Mouse (Mus musculus) ovary, postnatal 10 days (tissue): Measurements from ENCODE around the gene Cox6a1.
"Not testable (repeated sequence)": the region's sequence is repeated elsewhere in the genome, so short reads cannot be mapped to it uniquely, and the experiment has no call there.

Experiments used
- DNase-seq: peaks from one replicate; pipeline ENCODE4 v3.0.0; 2022; ENCODE audit warnings: low spot score

The Cox6a1 gene

DNA sequence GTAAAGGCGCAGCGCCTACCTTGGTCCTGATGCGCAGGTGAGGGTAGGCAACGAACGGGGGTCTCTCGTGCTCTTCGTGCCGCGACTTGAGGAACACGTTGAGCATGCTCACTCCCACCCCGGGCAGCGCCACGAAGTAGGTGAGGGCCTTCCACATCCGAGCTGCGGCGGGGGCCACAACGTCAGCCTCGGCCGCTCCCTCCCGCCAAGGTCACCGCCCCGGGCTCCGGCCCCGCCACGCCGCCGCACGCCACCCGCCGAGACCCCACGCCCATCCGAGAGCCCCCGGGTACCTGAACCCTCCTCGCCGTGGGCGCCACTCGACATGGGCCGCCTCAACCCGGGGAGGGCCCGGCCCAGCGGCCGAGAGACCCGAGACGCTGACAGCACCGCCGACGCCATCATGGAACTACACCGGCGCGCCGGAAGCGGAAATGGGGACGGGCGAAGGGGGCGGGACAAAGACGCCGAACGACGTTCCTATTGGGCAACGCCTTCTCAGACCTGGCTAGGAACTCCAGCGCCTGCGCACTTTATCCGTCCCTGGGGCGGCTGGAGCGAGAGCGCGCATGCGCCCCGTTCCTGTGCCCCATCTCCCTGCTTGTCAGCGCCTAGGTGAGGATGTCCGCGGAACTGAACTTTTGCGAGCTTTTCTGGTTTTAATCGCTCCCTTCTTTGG, at the start of gene Cox6a1:
Gene Cox6a1, minus strand, starts transcription at position 436 of the 679 bp plus-strand sequence.
- DNase-seq = peak; percentile 93

DNA sequence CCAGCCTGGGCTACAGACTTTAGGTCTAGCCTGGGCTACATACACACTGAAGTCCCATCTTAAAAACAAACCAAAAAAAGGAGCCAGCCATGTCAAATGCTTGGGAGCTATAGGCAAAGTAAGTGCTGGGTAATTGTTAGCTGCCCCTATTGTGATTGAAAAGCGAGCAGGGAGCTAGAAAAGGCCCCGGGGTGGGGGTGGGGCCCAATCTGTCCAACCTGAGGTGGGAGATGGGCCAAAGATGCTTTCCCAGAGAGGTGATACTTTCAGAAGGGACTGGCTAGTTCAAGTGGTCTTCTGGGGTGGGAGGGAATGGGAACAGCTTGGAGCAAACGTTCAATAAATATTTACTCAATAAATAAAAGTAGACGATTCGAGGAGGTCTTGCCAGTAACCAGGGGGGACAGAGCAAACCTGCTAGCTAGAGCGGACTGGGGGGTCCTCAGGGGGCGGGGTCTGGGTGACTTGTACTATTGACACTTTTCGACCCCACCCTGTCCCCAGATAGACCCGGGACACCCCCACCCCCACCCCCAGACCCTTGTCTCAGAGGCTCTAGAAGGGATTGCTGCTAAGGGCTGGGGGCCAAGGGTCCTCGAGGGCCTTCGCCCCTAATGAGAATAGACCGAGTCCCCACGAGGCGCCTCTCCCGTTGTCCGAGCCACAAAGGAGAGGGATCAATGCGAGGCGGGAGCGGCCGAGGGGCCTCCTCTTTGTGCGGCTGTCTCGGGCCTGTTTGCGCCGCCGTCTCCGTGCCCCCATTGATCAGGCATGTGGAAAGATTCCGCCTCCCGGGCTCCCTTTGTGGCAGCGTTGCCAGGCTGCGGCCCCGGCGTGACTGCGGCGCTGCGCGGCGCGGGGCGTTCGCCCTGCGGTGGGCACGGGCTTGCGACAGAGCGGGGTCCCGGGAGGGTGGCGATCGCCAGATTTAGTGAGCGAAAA, 49.3 kb upstream of the Cox6a1 start:
- no peak for DNase-seq

DNA sequence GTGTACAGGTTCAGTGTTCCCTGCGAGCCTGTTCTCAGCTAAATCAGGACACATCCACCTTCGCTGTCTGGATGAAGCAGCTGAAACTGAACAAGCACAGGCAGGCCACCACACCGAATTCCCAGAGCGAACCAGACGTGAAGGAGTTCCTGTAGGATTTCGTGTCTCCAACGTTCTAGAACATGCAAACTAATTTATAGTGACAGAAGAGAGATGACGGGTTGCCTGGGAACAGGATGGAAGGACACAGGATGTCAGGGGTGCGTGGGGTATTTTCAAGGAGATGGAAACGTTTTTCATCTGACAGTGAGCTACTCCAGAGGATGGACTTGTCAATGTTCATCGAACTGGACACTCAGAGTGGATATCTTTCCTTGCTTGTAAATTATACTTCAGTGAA, 47.9 kb upstream of the Cox6a1 start:
- DNase-seq = no peak

DNA sequence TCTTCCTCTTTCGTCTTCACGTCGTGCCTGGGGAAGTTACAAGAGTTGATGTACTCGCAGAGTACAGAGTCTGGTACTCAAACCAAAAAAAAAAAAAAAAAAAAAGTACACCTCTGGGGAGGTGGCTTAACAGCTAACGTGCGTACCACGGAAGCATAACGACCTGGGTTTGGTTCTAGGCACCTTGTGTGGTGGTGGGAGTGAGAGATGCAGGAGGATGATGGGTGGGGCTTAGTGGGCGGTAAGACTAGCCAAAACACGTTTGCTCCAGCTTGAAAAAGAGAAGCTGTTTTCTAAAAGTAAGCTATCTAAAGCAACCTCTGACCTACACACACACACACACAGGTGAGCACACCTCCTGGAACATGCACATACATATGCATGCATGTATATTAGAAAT, 46.1 kb upstream of the Cox6a1 start:
- DNase-seq = no peak

DNA sequence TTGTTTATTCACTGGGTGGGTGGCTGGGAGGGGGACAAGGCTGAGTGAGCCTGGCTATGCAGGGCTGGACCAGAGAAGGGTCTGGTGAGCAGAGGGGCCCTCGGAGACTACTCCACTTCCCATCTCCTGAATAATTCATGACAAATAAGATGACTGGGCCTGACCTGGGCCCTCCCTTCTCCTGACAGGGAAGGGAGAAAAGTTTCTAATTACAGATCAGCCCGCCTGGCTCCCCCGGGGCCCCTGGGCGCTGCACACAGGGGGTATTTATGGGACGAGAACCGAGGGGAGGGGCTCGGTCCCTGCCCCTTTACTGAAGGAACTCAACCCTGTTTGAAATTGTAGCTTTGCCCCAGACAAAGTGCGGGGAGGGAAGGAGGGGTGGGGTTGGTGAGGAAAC, 45.4 kb upstream of the Cox6a1 start:
- DNase-seq = no peak

DNA sequence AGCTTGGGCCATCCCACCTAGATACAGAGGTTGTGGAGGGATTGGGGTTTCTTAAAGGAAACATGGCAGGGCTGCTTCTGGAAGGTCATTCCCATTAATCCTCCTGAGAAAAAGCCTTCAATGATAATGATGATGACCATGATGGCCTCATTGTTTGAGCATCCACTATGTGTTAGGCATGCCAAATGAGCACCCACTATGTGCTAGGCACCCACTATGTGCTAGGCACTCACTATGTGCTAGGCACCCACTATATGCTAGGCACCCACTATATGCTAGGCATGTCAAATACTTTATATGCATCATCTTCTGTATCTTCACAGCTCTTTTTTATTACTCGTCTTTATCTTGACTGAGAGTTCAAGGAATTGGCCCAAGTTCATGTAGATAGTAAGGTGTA, 44.2 kb upstream of the Cox6a1 start:
- no peak for DNase-seq

DNA sequence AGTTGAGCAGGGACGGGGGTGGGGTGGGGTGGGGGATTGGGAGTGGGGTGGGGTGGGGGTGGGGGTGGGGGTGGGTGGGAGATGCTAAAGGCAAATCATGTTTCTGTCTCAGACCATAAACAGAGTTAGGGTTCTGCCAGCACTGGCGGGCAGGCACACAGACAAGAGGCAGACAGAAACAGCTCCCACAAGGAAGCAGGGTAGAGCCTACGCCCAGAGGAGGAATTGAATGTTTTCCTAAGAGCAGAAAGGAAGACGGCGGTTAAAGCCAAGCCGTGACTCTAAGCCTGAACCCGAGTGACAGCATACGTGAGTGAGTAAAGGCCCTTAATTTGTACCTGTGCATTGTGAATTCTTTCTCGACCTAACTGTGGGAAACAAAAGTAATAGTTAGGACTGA, 43.2 kb upstream of the Cox6a1 start:
- DNase-seq = no peak

DNA sequence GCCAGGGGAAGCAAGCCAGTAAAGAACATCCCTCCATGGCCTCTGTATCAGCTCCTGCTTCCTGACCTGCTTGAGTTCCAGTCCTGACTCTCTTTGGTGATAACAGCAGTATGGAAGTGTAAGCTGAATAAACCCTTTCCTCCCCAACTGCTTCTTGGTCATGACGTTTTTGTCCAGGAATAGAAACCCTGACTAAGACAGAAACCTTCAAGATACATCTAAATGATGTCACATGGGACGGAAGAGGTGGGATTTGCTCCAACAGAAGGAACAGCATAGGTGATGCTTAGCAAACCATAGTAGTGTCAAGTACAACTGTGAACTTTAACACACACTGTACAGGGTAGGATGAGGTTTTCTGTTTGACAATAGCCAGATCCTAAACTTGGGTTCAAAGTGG, 30.1 kb upstream of the Cox6a1 start:
- DNase-seq = not testable (repeated sequence)

DNA sequence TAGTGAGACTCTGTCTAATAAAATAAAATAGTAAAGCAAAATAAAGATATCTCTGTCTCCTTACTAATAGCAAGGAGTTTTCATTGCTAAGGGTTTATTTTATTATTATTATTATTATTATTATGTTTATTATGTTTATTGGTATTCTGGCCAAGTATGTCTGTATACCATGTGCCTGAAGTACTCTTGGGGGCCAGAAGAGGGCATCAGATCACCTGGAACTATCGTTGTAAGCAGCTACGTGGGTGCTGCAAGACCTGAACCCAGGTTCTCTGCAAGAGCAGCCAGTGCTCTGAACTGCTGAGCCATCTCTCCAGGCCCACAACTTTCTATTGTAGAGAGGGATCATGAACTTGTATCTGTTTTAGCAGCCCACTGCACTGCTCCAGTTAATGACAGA, 26.7 kb upstream of the Cox6a1 start:
- DNase-seq = no peak

DNA sequence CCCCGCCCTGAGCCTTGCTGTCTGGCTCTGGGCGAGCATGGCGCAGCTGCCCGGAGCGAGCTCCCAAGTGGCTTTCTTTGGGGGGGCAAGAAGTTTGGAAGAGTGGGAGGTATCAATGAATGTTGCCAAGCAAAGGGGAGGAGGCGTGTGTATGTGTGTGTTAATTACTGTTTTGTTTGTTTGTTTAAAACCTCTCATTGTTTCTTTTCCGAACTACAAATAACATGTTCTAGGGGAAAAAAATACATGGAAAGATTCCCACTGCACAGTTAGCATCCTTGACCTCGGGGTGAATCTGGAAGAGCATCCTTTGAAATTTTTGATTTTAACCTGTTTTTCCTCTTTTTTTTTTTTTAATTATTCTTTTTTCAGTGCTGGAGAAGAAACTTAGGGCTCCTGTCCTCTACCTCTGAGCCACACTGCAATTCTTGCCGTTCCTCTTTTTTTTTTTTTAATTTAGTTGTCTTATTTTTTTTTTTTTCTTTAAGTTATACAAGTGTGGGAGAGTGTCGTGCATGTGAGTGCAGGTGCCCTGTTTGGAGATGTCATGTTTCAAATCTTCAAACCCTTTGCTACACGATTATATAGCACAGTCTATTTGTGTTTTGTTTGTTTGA, 25.5 kb upstream of the Cox6a1 start:
- no peak for DNase-seq

DNA sequence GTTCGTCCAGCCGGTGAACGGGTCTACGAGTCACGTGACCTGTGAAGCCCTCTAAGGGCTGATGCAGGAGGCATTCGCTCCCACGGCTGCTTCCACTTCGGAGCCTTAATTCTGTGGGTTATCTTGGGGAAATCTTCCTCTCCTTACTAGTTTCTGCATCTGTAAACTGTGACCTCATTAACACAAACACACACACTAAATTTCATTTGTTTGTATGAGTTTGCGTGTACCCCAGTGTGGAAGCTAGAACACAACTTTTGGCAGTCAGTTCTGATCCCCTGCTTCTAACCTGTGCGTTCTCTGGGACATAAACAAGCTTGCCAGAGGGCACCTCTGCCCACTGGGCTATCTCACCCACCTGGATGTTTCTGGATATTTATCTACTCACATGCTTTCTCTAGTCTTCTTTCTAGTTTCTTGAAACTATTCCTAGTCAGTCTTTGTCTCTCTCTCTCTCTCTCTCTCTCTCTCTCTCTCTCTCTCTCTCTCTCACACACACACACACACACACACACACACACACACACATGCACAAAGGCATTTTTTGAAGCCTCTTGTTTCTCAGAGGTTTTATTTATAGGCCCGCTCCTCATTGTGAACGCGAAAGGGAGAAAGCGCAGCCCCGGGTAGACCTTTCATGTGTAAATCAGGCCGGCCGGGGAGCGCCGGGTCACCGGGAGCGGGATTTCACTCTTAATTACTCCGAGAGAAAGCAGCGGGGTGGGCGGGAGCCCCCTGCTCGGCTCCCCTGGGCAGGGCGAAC, 24.8 kb upstream of the Cox6a1 start:
- DNase-seq = no peak

DNA sequence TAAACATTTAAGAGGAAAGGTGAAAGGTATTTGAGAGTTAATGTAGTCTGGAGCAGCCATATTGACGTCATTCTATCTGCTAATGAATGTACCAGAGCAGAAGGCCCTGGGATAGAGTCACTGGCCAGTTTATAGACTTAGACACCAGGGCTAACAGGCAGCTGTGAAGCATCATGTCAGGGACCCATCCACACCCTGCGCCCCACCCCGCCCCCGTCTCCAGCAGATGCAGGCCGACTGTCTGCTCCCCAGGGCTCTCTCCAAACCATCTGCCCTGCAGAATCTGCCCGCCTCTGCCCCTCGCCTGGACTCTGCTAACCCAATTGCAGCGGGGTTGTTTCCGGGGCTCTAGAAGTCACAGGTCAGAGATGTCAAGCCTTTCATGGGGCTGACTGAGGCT, 23.0 kb upstream of the Cox6a1 start:
- DNase-seq = no peak

DNA sequence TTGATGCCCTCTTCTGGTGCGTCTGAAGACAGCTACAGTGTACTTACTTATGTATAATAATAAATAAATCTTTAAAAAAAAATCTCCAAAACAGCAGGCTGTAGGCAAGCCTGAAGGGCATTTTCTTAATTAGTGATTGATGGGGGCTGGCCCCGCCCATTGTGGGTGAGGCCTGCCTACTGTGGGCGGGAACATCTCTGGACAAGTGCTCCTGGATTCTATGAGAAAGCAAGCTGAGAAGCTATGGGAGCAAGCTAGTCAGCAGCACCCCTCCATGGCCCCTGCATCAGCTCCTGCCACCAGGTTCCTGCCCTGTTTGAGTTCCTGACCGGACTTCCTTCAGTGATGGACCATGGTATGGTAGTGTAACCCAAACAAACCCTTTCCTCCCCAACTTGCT, 16.0 kb upstream of the Cox6a1 start:
- no peak for DNase-seq

DNA sequence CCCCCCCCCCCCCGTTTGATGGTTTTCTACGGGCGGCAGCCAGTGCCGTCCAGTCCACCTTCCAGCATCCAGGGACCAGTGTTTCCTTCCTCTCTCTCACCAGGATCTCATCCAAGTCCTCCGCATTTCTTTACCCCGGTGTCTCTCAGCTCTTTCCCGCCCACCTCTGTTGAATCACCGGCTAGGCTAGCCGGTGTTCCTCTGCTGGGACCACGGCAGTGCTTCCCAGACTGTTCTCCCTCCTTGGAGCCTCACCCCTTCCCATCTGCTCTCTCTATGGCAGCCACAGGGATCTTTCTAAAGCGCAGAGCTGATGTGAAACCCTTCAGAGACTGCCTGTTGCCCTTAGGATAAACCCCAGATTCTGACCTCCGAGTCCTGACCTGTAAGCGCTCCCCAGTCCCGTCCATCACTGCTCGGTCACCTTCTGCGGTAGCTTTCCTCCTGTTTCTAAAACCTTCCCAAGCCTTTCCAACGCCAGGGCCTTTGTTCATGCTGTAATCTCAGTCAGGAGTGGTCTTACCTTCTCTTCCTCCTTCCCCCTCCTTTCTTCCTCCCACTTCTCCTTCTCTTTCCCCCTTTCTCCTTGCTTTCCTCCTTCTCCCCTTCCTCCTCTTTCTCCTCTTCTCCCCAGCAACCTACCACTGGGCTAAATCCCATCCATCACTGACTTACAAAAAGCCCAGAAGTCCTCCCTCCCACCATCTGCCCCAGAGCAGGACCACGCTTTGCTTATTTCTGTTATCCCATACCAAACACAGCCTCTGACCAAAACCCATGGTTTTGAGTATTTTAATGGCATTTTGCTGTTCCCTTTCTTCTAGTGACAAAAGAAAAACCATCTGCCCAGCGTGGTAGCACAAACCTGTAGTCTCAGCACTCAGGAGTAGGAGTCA, 14.3 kb upstream of the Cox6a1 start:
- no peak for DNase-seq

DNA sequence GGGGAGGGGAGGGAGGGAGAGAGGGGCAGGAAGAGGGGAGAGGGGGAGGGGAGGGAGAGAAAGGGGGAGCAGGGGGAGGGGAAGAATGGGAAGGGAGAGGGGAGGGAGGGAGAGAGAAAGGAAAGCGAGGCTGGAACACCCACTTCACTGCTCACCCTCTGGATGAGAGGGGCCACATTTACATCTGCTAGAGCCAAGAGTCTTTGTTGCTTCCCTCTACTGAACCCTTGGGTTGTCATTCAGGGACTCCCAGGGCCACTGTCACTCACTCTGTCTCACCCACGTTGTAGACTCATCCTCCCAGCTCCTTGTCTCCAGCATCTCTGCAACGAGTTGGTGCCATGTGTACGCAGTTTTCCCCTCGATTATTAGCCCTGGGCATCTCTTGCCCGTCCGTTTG, 13.4 kb upstream of the Cox6a1 start:
- no peak for DNase-seq

DNA sequence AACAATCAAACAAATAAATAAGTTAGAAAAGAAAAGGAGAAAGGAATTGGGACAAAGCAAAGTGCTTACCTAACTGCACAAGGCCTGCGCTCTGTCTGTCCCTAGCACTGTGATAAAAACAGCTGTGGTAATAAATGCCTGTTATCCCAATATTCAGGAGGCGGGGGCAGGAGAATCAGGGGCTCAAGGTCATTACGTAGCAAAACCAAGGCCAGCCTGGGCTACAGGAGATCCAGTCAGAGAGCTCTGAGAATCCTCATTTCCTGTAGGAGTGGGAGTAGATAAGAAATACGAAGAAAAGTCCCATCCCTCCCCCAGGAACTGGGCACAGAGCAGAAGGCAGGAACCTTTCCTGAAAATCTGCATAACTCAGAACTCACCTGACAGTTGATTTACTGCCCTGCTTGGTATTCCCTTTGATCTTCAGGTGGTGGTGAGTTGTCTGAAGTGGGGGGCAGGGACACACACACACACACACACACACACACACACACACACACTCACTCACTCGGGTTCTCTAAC, 11.1 kb upstream of the Cox6a1 start:
- no peak for DNase-seq

DNA sequence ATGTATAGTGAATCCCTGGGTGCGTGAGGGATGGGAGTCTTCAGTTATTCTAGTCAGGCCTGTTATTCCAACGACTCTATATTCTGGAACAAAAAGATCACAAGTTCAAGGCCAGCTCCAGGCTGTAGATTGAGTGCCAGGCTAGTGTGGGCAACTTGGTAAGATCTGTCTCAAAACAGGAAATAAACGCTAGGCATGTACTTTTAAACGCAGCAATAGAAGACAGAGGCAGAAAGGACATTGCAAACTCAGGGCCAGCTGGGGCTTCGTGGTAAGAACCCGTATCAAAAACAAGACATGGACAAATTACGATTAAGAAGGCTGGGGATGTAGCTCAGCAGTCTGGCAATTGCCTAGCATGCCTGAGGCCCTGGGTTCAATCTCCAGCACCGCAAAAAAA, 10.7 kb upstream of the Cox6a1 start:
- no peak for DNase-seq

DNA sequence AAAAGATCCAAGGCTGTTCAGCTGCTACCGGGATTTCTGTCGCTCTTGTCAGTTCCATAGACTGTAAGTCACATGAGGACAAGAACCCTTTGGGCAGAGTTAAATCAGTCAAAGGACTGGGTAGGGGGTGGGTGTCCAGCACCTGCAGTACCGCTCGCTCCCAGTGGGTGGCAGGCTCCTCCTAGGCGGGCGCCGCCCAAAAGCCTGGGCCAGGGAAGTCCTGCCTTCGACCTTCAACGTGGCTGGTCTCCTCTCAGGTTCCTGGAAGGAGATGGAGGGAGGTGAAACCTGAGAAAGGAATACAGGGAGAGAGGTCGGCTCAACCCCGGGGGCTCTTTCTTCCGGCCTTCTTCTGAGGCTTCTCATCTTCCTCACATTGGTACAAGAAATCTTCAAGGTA, 10.1 kb upstream of the Cox6a1 start:
- peak; percentile 90 for DNase-seq

DNA sequence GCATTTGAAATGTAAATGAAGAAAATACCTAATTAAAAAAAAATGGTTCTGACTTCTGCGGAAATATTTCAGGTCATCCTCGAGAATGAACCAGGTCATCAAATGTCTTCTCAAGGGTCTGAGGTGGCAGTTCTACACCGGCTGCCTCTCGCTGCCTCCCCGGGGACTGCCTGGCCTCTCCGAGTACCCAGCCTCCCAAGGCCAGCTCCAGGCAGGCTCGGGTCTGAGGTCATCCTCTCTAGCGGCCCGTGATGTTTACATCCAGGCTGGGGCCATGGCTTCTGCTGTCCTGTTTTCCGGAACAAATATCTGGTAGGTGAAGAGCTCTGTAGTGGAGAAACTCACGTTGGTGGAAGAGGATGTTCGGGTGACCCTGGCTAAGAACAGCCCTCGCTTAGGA, 6.3 kb upstream of the Cox6a1 start:
- no peak for DNase-seq

DNA sequence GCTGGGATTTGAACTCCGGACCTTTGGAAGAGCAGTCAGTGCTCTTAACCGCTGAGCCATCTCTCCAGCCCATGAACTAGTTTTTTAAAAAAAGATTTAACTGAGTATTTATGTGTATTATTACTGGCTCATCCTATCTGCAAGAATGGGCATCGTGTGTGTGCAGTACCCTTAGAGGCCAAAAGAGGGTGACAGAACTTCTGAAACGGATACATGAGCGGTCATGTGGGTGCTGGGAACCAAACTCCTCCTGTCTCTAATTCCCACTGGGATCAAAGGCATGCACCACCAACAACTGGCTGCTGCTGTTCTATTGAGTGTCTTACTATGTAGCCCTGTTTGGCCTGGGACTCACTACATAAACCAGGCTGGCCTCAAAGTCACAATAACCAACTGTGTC, 2.6 kb upstream of the Cox6a1 start:
- DNase-seq = no peak

DNA sequence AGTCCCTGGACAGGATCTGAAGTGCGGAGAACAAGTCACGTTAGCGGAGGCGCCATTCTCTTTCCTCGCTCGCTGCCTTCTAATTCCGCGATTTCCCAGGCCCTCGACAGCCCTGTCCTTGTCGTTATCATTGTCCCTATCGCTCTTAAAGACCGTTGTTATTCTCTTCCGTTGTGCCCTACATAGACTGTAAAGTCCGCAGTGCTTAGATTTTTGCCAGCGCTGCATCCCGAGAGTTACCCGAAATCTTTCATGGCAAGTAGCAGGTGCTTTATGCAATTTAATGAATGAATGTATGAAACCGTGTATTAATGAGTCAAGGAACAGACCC, 409 bp upstream of the Cox6a1 start:
- DNase-seq = no peak
